ENCODE assay signal across 20 mouse cellular contexts in the genomic region with DNA sequence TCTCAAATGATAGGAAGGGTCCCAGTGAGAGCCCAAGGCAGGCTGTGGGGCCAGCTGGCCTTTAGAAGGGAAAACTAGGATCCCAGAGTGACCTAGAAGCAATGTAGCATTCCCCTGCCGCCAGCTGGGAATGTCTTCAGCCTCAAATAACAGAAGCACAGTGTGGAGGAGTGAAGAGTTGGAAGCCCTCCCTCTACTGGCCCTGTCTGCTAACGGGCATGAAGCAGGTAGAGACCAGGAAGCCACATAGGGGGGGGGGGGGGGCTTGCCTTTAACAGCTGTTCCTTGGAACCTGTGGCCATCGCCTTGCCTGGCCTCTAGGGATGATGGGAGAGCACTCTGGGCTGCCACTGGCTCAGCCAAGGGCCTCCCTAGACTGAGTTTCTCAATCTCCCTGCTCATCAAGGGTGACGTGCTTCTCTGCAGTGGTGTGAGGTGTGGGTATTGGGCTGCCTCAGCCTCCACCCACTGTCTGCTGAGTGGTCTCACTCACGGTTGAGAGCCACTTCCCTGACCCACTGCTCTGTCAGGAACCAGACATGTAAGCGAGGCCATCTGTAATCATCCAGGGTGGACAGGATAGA. TPM values are rescaled to one million over a fixed set of nuclear protein-coding genes. Genes with fewer than 3 reads are reported as not detected.
DNase-seq lines count a peak whose midpoint lies in the region; ATAC-seq lines count a peak whose summit lies in the region.
"Had no signal": no experiment of that assay in that cellular context is flagged by ENCODE, and none has a peak within 500 bp of the region (broad histone marks: within the 10 kb centered on the region; RNA-seq: fewer than 3 reads in every experiment).

No protein-coding gene starts in this region.

- ATAC-seq in kidney, embryonic 16.5 days (ENCODE audit: low FRiP score, low TSS enrichment): peak; percentile 64
- peak; percentile 25; the same call in 1 of the 2 replicates for ATAC-seq in granulocyte monocyte progenitor cell, adult 5-6 weeks (replicated peaks; ENCODE audit: poor library complexity, severe bottlenecking)
- ATAC-seq: forebrain, embryonic 14.5 days had no signal

- H3K36me3 ChIP-seq in heart, embryonic 10.5 days: no peaks in the 10 kb centered on the region
- H3K36me3 ChIP-seq in kidney, embryonic 16.5 days (ENCODE audit: insufficient read depth, low read length): no peaks in the 10 kb centered on the region
- H3K36me3 ChIP-seq: embryonic facial prominence, embryonic 15.5 days had no signal

- peaks cover 58% of the 10 kb centered on the region for H3K4me1 ChIP-seq in heart, embryonic 10.5 days
- H3K4me1 ChIP-seq in kidney, embryonic 16.5 days (ENCODE audit: insufficient read depth, low read length): peaks cover 2% of the 10 kb centered on the region; the same call in 1 of the 2 replicates
- H3K4me1 ChIP-seq: embryonic facial prominence, embryonic 15.5 days had no signal

- H3K9ac ChIP-seq in kidney, embryonic 16.5 days (replicated peaks; ENCODE audit: low read length): no peak overlapping the region
- H3K9ac ChIP-seq: embryonic facial prominence, embryonic 15.5 days; lung, embryonic 14.5 days had no signal

- no peaks in the 10 kb centered on the region for H3K27me3 ChIP-seq in heart, embryonic 10.5 days (ENCODE audit: insufficient read depth, poor library complexity, severe bottlenecking)
- H3K27me3 ChIP-seq in kidney, embryonic 16.5 days (ENCODE audit: insufficient read depth, low read length): no peaks in the 10 kb centered on the region
- H3K27me3 ChIP-seq: embryonic facial prominence, embryonic 15.5 days had no signal

- no peaks in the 10 kb centered on the region for H3K9me3 ChIP-seq in heart, embryonic 10.5 days
- H3K9me3 ChIP-seq in kidney, embryonic 16.5 days (ENCODE audit: low read length): 0 out of 2 replicates have a peak, but pooled peaks cover 3% of the 10 kb centered on the region
- H3K9me3 ChIP-seq: embryonic facial prominence, embryonic 15.5 days had no signal

- DNase-seq in heart, embryonic 10.5 days (ENCODE audit: low spot score): no peak
- DNase-seq in heart, adult 11 months: no peak
- DNase-seq in kidney, postnatal 10 days: no peak
- peak; percentile 21 for DNase-seq in 3134 (ENCODE audit: extremely low read depth, insufficient read length, low spot score)
- DNase-seq in layer of hippocampus, adult 9-11 months: no peak
- DNase-seq in cerebellum, postnatal 4 days (ENCODE audit: low spot score in 2 of 2): no peak
- DNase-seq: adrenal gland, postnatal 25 days; gastrocnemius, postnatal 14 days; heart, postnatal 4 days; kidney, postnatal 36 days; lung, embryonic 14.5 days had no signal

- no peak overlapping the region for H3K4me3 ChIP-seq in heart, embryonic 10.5 days
- H3K4me3 ChIP-seq in kidney, embryonic 16.5 days (ENCODE audit: low read length): no peak overlapping the region
- H3K4me3 ChIP-seq: embryonic facial prominence, embryonic 15.5 days; megakaryocyte, embryonic 14.5 days had no signal

- H3K4me2 ChIP-seq in kidney, embryonic 16.5 days (replicated peaks; ENCODE audit: low read depth, low read length): no peak overlapping the region
- H3K4me2 ChIP-seq: embryonic facial prominence, embryonic 15.5 days; lung, embryonic 14.5 days had no signal

- H3K27ac ChIP-seq in heart, embryonic 10.5 days: peak overlapping the region; percentile 81
- no peak overlapping the region for H3K27ac ChIP-seq in kidney, embryonic 16.5 days (ENCODE audit: low read length)
- H3K27ac ChIP-seq: embryonic facial prominence, embryonic 15.5 days had no signal

- WGBS in heart, embryonic 10.5 days: 26% methylated on average over 6 of the region's 6 CpGs
- 23% methylated on average over 6 of the region's 6 CpGs for WGBS in kidney, embryonic 16.5 days

RNA-seq across cellular contexts. Expression of gene Efhd2, which starts 11.8 kb away (rescaled TPM):
- 139 and 151 TPM in 2 replicates for polyA plus RNA-seq in heart, embryonic 10.5 days (2016; fragmentation: Nextera tagmentation; extraction: Ambion mirVana)
- polyA plus RNA-seq in kidney, embryonic 16.5 days (2015; fragmentation: Nextera tagmentation; extraction: Ambion mirVana): 58.5 and 62.4 TPM in 2 replicates
- total RNA-seq in granulocyte monocyte progenitor cell, adult 5-6 weeks (2014; fragmentation: Nextera tagmentation): 50.2 and 58.8 TPM in 2 replicates
- total RNA-seq in granulocyte monocyte progenitor cell, adult 5-6 weeks (2017): 53.7 and 72.7 TPM in 2 replicates

RNA-seq across cellular contexts. Expression of gene Ctrc, which starts 40.3 kb away (rescaled TPM):
- not detected in 2 replicates for polyA plus RNA-seq in heart, embryonic 10.5 days (2016; fragmentation: Nextera tagmentation; extraction: Ambion mirVana)
- not detected in 2 replicates for polyA plus RNA-seq in kidney, embryonic 16.5 days (2015; fragmentation: Nextera tagmentation; extraction: Ambion mirVana)
- not detected in 2 replicates for total RNA-seq in granulocyte monocyte progenitor cell, adult 5-6 weeks (2014; fragmentation: Nextera tagmentation)
- total RNA-seq in granulocyte monocyte progenitor cell, adult 5-6 weeks (2017): not detected in 2 replicates
- total RNA-seq: adrenal gland, postnatal 25 days; gastrocnemius, postnatal 14 days; heart, postnatal 4 days; left cerebral cortex, adult 18-20 months; MEL had no signal
- polyA plus RNA-seq: embryonic facial prominence, embryonic 15.5 days; forebrain, embryonic 14.5 days; lung, embryonic 14.5 days; stomach, embryonic 14.5 days; urinary bladder, adult 2 months had no signal
